In genomic region chr19:3261764-3262525, GRCm38 (mm10) we compare ENCODE assay signal across 14 mouse cellular contexts. TPM values are rescaled to one million over a fixed set of nuclear protein-coding genes. Genes with fewer than 3 reads are reported as not detected.
DNase-seq lines count a peak whose midpoint lies in the region; ATAC-seq and TF ChIP-seq lines count a peak whose summit lies in the region.
"Had no signal": no experiment of that assay in that cellular context is flagged by ENCODE, and none has a peak within 500 bp of the region (broad histone marks: within the 10 kb centered on the region; RNA-seq: fewer than 3 reads in every experiment).

No protein-coding gene starts in this region.

- H3K9ac ChIP-seq in forebrain, embryonic 14.5 days (ENCODE audit: low read length): no peak overlapping the region
- no peak overlapping the region for H3K9ac ChIP-seq in kidney, embryonic 15.5 days
- H3K9ac ChIP-seq: intestine, embryonic 15.5 days; midbrain, embryonic 13.5 days had no signal

- no peaks in the 10 kb centered on the region for H3K27me3 ChIP-seq in forebrain, embryonic 10.5 days (ENCODE audit: poor library complexity, severe bottlenecking)
- no peaks in the 10 kb centered on the region for H3K27me3 ChIP-seq in forebrain, embryonic 14.5 days (replicated peaks; ENCODE audit: control insufficient read depth, insufficient read depth, low read length)
- H3K27me3 ChIP-seq in kidney, embryonic 15.5 days: no peaks in the 10 kb centered on the region
- no peaks in the 10 kb centered on the region for H3K27me3 ChIP-seq in limb, embryonic 10.5 days (ENCODE audit: low read depth, poor library complexity, severe bottlenecking)
- H3K27me3 ChIP-seq: intestine, embryonic 15.5 days; midbrain, embryonic 13.5 days had no signal

- H3K9me3 ChIP-seq in forebrain, embryonic 10.5 days: no peaks in the 10 kb centered on the region
- no peaks in the 10 kb centered on the region for H3K9me3 ChIP-seq in forebrain, embryonic 14.5 days (replicated peaks; ENCODE audit: control insufficient read depth, low read length)
- no peaks in the 10 kb centered on the region for H3K9me3 ChIP-seq in kidney, embryonic 15.5 days (replicated peaks)
- no peaks in the 10 kb centered on the region for H3K9me3 ChIP-seq in limb, embryonic 10.5 days (replicated peaks)
- H3K9me3 ChIP-seq: intestine, embryonic 15.5 days; midbrain, embryonic 13.5 days had no signal

- no peak for ATAC-seq in forebrain, embryonic 14.5 days
- no peak for ATAC-seq in kidney, embryonic 15.5 days (replicated peaks; ENCODE audit: low FRiP score)
- ATAC-seq: intestine, embryonic 15.5 days; midbrain, embryonic 13.5 days had no signal

- peak; percentile 11 for DNase-seq in forebrain, embryonic 10.5 days (ENCODE audit: extremely low spot score, low spot score)
- DNase-seq in forebrain, embryonic 14.5 days (ENCODE audit: low spot score): no peak
- peak; percentile 18 for DNase-seq in kidney, postnatal 10 days
- DNase-seq in lung, adult 2 months: peak; percentile 1
- DNase-seq in lung, postnatal 36 days: no peak
- peak; percentile 19 for DNase-seq in limb, embryonic 10.5 days (ENCODE audit: low spot score)
- DNase-seq in adrenal gland, adult 2 months: no peak
- DNase-seq: cerebellum, adult 11 months; heart, postnatal 36 days; thymus, postnatal 14 days had no signal

- WGBS in forebrain, embryonic 10.5 days: 88% methylated on average over 12 of the region's 12 CpGs
- 90% methylated on average over 12 of the region's 12 CpGs for WGBS in forebrain, embryonic 14.5 days
- WGBS in kidney, embryonic 15.5 days: 70% methylated on average over 12 of the region's 12 CpGs
- WGBS in lung, adult 2 months: 83% methylated on average over 12 of the region's 12 CpGs
- WGBS in limb, embryonic 10.5 days: 90% methylated on average over 12 of the region's 12 CpGs

- TF ChIP-seq CTCF in lung, adult 2 months (IDR thresholded peaks at IDR 0.05; ENCODE audit: insufficient read depth, low read length): no peak

- no peak overlapping the region for H3K27ac ChIP-seq in forebrain, embryonic 10.5 days
- H3K27ac ChIP-seq in forebrain, embryonic 14.5 days (ENCODE audit: low read depth, low read length): no peak overlapping the region
- H3K27ac ChIP-seq in kidney, embryonic 15.5 days: no peak overlapping the region
- H3K27ac ChIP-seq in limb, embryonic 10.5 days: no peak overlapping the region
- H3K27ac ChIP-seq: heart, adult 2 months; intestine, embryonic 15.5 days; midbrain, embryonic 13.5 days had no signal

- H3K4me1 ChIP-seq in forebrain, embryonic 10.5 days: no peaks in the 10 kb centered on the region
- H3K4me1 ChIP-seq in forebrain, embryonic 14.5 days (ENCODE audit: control insufficient read depth, insufficient read depth, low read length): no peaks in the 10 kb centered on the region
- no peaks in the 10 kb centered on the region for H3K4me1 ChIP-seq in kidney, embryonic 15.5 days
- no peaks in the 10 kb centered on the region for H3K4me1 ChIP-seq in lung, adult 2 months (ENCODE audit: control insufficient read depth, insufficient read depth, low read length)
- no peaks in the 10 kb centered on the region for H3K4me1 ChIP-seq in limb, embryonic 10.5 days
- H3K4me1 ChIP-seq: intestine, embryonic 15.5 days; midbrain, embryonic 13.5 days had no signal

- TF ChIP-seq POLR2A in lung, adult 2 months (IDR thresholded peaks at IDR 0.05; ENCODE audit: borderline replicate concordance, extremely low read depth, low read depth, low read length): no peak

- no peak overlapping the region for H3K4me3 ChIP-seq in forebrain, embryonic 10.5 days
- H3K4me3 ChIP-seq in forebrain, embryonic 14.5 days (ENCODE audit: low read depth, low read length): no peak overlapping the region
- no peak overlapping the region for H3K4me3 ChIP-seq in kidney, embryonic 15.5 days (replicated peaks)
- H3K4me3 ChIP-seq in lung, adult 2 months (replicated peaks; ENCODE audit: extremely low read depth, low read depth, low read length): no peak overlapping the region
- H3K4me3 ChIP-seq in limb, embryonic 10.5 days: no peak overlapping the region
- H3K4me3 ChIP-seq: heart, adult 2 months; intestine, embryonic 15.5 days; midbrain, embryonic 13.5 days had no signal

- no peak overlapping the region for H3K4me2 ChIP-seq in forebrain, embryonic 14.5 days (ENCODE audit: low read length)
- no peak overlapping the region for H3K4me2 ChIP-seq in kidney, embryonic 15.5 days
- H3K4me2 ChIP-seq: intestine, embryonic 15.5 days; midbrain, embryonic 13.5 days had no signal

- peaks cover 74% of the 10 kb centered on the region for H3K36me3 ChIP-seq in forebrain, embryonic 10.5 days (replicated peaks)
- H3K36me3 ChIP-seq in forebrain, embryonic 14.5 days (ENCODE audit: control insufficient read depth, insufficient read depth, low read length): peaks cover 71% of the 10 kb centered on the region
- peaks cover 68% of the 10 kb centered on the region for H3K36me3 ChIP-seq in kidney, embryonic 15.5 days
- H3K36me3 ChIP-seq in limb, embryonic 10.5 days: peaks cover 76% of the 10 kb centered on the region

RNA-seq across cellular contexts. Expression of gene Mrpl21, which starts 20.8 kb away (rescaled TPM):
- 137 and 145 TPM in 2 replicates for polyA plus RNA-seq in forebrain, embryonic 10.5 days (2016; fragmentation: Nextera tagmentation; extraction: Ambion mirVana)
- 112 and 128 TPM in 2 replicates for polyA plus RNA-seq in forebrain, embryonic 14.5 days (2014; fragmentation: Nextera tagmentation; extraction: Ambion mirVana)
- polyA plus RNA-seq in kidney, embryonic 15.5 days (2015; fragmentation: Nextera tagmentation; extraction: Ambion mirVana): 126 and 129 TPM in 2 replicates
- 26.9 and 29.5 TPM in 2 replicates for polyA plus RNA-seq in lung, adult 2 months (2012; rRNA removed)
- polyA plus RNA-seq in limb, embryonic 10.5 days (2016; fragmentation: Nextera tagmentation; extraction: Ambion mirVana): 153 and 161 TPM in 2 replicates
- total RNA-seq in adrenal gland, adult 2 months (2021): 10 to 100 TPM; 70.0 to 74.6 TPM
- polyA plus RNA-seq in adrenal gland, adult 2 months (2012; rRNA removed): 56.4 and 65.9 TPM in 2 replicates

RNA-seq across cellular contexts. Expression of gene Ighmbp2, which starts 20.9 kb away (rescaled TPM):
- polyA plus RNA-seq in forebrain, embryonic 10.5 days (2016; fragmentation: Nextera tagmentation; extraction: Ambion mirVana): 11.4 and 11.5 TPM in 2 replicates
- 7.0 and 9.5 TPM in 2 replicates for polyA plus RNA-seq in forebrain, embryonic 14.5 days (2014; fragmentation: Nextera tagmentation; extraction: Ambion mirVana)
- 9.5 and 9.6 TPM in 2 replicates for polyA plus RNA-seq in kidney, embryonic 15.5 days (2015; fragmentation: Nextera tagmentation; extraction: Ambion mirVana)
- 5.8 and 7.5 TPM in 2 replicates for polyA plus RNA-seq in lung, adult 2 months (2012; rRNA removed)
- 12.6 and 15.1 TPM in 2 replicates for polyA plus RNA-seq in limb, embryonic 10.5 days (2016; fragmentation: Nextera tagmentation; extraction: Ambion mirVana)
- 1 to 10 TPM; 4.9 to 7.1 TPM for total RNA-seq in adrenal gland, adult 2 months (2021)
- polyA plus RNA-seq in adrenal gland, adult 2 months (2012; rRNA removed): 4.6 and 5.9 TPM in 2 replicates

Comparison
In these comparisons a context has a peak if more than half of its experiments do, and no peak if none do; other contexts are left out.
1. DNase-seq: peak in forebrain, embryonic 10.5 days (single experiment), kidney, postnatal 10 days (single experiment), lung, adult 2 months (single experiment) and limb, embryonic 10.5 days (single experiment); none in forebrain, embryonic 14.5 days (single experiment), lung, postnatal 36 days (single experiment) and adrenal gland, adult 2 months (single experiment).